Comparison of ENCODE assay signal across 8 mouse cellular contexts in the genomic region with DNA sequence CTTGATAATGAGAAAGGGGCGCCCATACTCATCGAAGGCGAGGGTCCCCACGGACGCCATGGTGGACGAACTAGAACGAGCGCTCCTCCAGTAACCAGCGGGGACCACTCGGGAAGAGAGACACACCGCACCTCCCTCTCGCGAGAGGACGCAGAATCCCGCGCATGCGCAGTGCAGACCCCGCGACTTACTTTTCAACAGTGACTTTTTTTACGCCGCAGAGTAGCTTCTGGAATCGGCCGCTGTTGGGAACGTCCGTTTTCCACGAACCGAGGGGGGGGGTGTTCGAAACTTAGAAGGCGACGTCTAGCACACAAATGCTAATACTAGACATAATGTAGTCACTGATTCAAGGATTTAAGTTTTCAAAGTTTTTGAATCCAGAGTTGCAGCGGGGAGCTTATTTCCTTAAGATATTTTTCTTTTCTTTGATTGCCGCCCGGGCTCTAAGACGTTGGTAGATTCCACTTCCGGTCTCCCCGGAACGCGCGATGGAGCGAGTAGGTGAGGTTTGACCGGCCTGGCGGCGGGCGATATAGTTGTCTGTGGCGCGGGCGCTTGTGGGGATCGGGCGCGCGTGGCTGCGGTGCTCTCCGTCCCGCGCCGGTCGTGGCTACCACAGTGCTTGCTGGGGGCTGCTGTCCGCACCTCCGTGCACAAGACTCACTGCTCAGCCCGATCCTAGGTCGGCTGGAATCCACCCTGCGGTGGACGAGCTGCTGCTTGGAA. TPM values are rescaled to one million over a fixed set of nuclear protein-coding genes. Genes with fewer than 3 reads are reported as not detected.
DNase-seq lines count a peak whose midpoint lies in the region; ATAC-seq and TF ChIP-seq lines count a peak whose summit lies in the region.

A gene (minus strand): TSS at position 159 of the 729 bp plus-strand sequence.
A gene (plus strand): TSS at position 207 of the 729 bp plus-strand sequence.

- TF ChIP-seq POLR2A in ES-Bruce4 (IDR thresholded peaks at IDR 0.05; ENCODE audit: insufficient read depth, low read length), result peak; percentile 77

- peak within 1 kb of the TSS; percentile 97 for H3K4me3 ChIP-seq in ES-Bruce4 (ENCODE audit: low read depth, low read length)
- peak within 1 kb of the TSS; percentile 98 for H3K4me3 ChIP-seq in forebrain, embryonic 13.5 days
- peak within 1 kb of the TSS; percentile 94 for H3K4me3 ChIP-seq in liver, postnatal 0 days (ENCODE audit: low read depth, low read length)
- peak within 1 kb of the TSS; percentile 88 for H3K4me3 ChIP-seq in neural tube, embryonic 14.5 days (ENCODE audit: low read depth, low read length)

- peak within 1 kb of the TSS; percentile 86 for H3K9ac ChIP-seq in ES-Bruce4 (ENCODE audit: low read depth, poor library complexity, severe bottlenecking)
- peak within 1 kb of the TSS; percentile 97 for H3K9ac ChIP-seq in forebrain, embryonic 13.5 days
- H3K9ac ChIP-seq in liver, postnatal 0 days (replicated peaks), result peak within 1 kb of the TSS; percentile 96
- peak within 1 kb of the TSS; percentile 86 for H3K9ac ChIP-seq in neural tube, embryonic 14.5 days (replicated peaks; ENCODE audit: low read depth, low read length)

- H3K4me1 ChIP-seq in ES-Bruce4 (ENCODE audit: control insufficient read depth, insufficient read depth, low read length), result no peaks in the 10 kb centered on the region
- peaks cover 36% of the 10 kb centered on the region for H3K4me1 ChIP-seq in forebrain, embryonic 13.5 days
- H3K4me1 ChIP-seq in liver, postnatal 0 days (ENCODE audit: insufficient read depth), result peaks cover 28% of the 10 kb centered on the region
- H3K4me1 ChIP-seq in neural tube, embryonic 14.5 days (ENCODE audit: control insufficient read depth, insufficient read depth, low read length), result peaks cover 26% of the 10 kb centered on the region

- TF ChIP-seq EP300 in ES-Bruce4 (IDR thresholded peaks at IDR 0.05; ENCODE audit: insufficient read depth, low read depth, low read length), result peak; percentile 30; the same call in 1 of the 2 replicates
- peak; percentile 85 for TF ChIP-seq EP300 in liver, postnatal 0 days (IDR thresholded peaks at IDR 0.05; ENCODE audit: low read depth)

- no peaks in the 10 kb centered on the region for H3K9me3 ChIP-seq in ES-Bruce4 (replicated peaks; ENCODE audit: control insufficient read depth, insufficient read depth, low read length, poor library complexity, severe bottlenecking)
- no peaks in the 10 kb centered on the region for H3K9me3 ChIP-seq in forebrain, embryonic 13.5 days (replicated peaks)
- H3K9me3 ChIP-seq in liver, postnatal 0 days (ENCODE audit: low read length), result no peaks in the 10 kb centered on the region
- no peaks in the 10 kb centered on the region for H3K9me3 ChIP-seq in neural tube, embryonic 14.5 days (ENCODE audit: control insufficient read depth, low read length)

- H3K4me2 ChIP-seq in forebrain, embryonic 13.5 days, result peak within 1 kb of the TSS; percentile 89
- peak within 1 kb of the TSS; percentile 99 for H3K4me2 ChIP-seq in liver, postnatal 0 days (ENCODE audit: low read depth, low read length)
- peak within 1 kb of the TSS; percentile 93 for H3K4me2 ChIP-seq in neural tube, embryonic 14.5 days (ENCODE audit: low read depth, low read length)

- peaks cover 13% of the 10 kb centered on the region for H3K36me3 ChIP-seq in ES-Bruce4 (ENCODE audit: control insufficient read depth, insufficient read depth, low read length, poor library complexity, severe bottlenecking)
- peaks cover 12% of the 10 kb centered on the region for H3K36me3 ChIP-seq in forebrain, embryonic 13.5 days (ENCODE audit: poor library complexity, severe bottlenecking)
- peaks cover 7% of the 10 kb centered on the region; the same call in 1 of the 2 replicates for H3K36me3 ChIP-seq in liver, postnatal 0 days (replicated peaks; ENCODE audit: insufficient read depth, low read length)
- 0 out of 2 replicates have a peak, but pooled peaks cover 4% of the 10 kb centered on the region for H3K36me3 ChIP-seq in neural tube, embryonic 14.5 days (ENCODE audit: control insufficient read depth, insufficient read depth, low read length)

- no peak within 1 kb of the TSS; the same call in 1 of the 2 replicates for H3K27ac ChIP-seq in ES-Bruce4 (ENCODE audit: insufficient read depth, low read length)
- H3K27ac ChIP-seq in forebrain, embryonic 13.5 days, result peak within 1 kb of the TSS; percentile 91
- peak within 1 kb of the TSS; percentile 91 for H3K27ac ChIP-seq in liver, postnatal 0 days (ENCODE audit: low read depth)
- H3K27ac ChIP-seq in neural tube, embryonic 14.5 days (ENCODE audit: low read depth, low read length), result peak within 1 kb of the TSS; percentile 94

- DNase-seq in heart, postnatal 10 days, result peak; percentile 99 to 100
- DNase-seq in large intestine, adult 2 months (ENCODE audit: low read depth, low spot score), result peak; percentile 85
- peak; percentile 98 for DNase-seq in liver, postnatal 0 days
- peak; percentile 98 for DNase-seq in testis, postnatal 10 days (ENCODE audit: low spot score)

- no peak for TF ChIP-seq CTCF in ES-Bruce4 (IDR thresholded peaks at IDR 0.05; ENCODE audit: low read depth, low read length)
- TF ChIP-seq CTCF in liver, postnatal 0 days (IDR thresholded peaks at IDR 0.05; ENCODE audit: low read depth), result no peak

- ATAC-seq in cerebellum, adult (ENCODE audit: insufficient number of reproducible peaks, low FRiP score, low TSS enrichment), result peak; percentile 86
- peak; percentile 94 for ATAC-seq in forebrain, embryonic 13.5 days
- ATAC-seq in liver, postnatal 0 days, result peak; percentile 90
- ATAC-seq in neural tube, embryonic 14.5 days (ENCODE audit: low read depth), result peak; percentile 92

- H3K27me3 ChIP-seq in ES-Bruce4 (ENCODE audit: control insufficient read depth, insufficient read depth, low read length, poor library complexity, severe bottlenecking), result no peaks in the 10 kb centered on the region
- no peaks in the 10 kb centered on the region for H3K27me3 ChIP-seq in forebrain, embryonic 13.5 days
- H3K27me3 ChIP-seq in liver, postnatal 0 days (ENCODE audit: insufficient read depth, low read length), result no peaks in the 10 kb centered on the region
- no peaks in the 10 kb centered on the region for H3K27me3 ChIP-seq in neural tube, embryonic 14.5 days (ENCODE audit: control insufficient read depth, insufficient read depth, low read length)

- intact Hi-C loops in heart, postnatal 10 days (cut with DNase I), result loop anchor here (5.0 kb wide), 2 partner anchors 70 to 640 kb away; a partner anchor contains a TSS

- under 1% methylated on average over 63 of the region's 63 CpGs for WGBS in forebrain, embryonic 13.5 days
- WGBS in large intestine, adult 2 months, result under 1% methylated on average over 63 of the region's 63 CpGs
- under 1% methylated on average over 63 of the region's 63 CpGs for WGBS in liver, postnatal 0 days (ENCODE audit: insufficient replicate concordance)
- under 1% methylated on average over 63 of the region's 63 CpGs for WGBS in neural tube, embryonic 14.5 days

RNA-seq across cellular contexts. Expression of the first gene that starts in this region (rescaled TPM):
- 651 and 659 TPM in 2 replicates for polyA plus RNA-seq in ES-Bruce4 (2011; ENCODE audit: insufficient read depth, insufficient read length, low read depth, missing spikeins)
- 600 and 616 TPM in 2 replicates for polyA plus RNA-seq in forebrain, embryonic 13.5 days (2015; fragmentation: Nextera tagmentation; extraction: Ambion mirVana)
- 100 to 1,000 TPM; 176 to 187 TPM for total RNA-seq in heart, postnatal 10 days (2021)
- 91.9 and 111 TPM in 2 replicates for polyA plus RNA-seq in large intestine, adult 2 months (2012; rRNA removed)
- 164 and 168 TPM in 2 replicates for polyA plus RNA-seq in liver, postnatal 0 days (2015; fragmentation: Nextera tagmentation; extraction: Ambion mirVana)
- 498 and 536 TPM in 2 replicates for polyA plus RNA-seq in neural tube, embryonic 14.5 days (2014; fragmentation: Nextera tagmentation; extraction: Ambion mirVana)

RNA-seq across cellular contexts. Expression of the second gene that starts in this region (rescaled TPM):
- 6.5 and 7.8 TPM in 2 replicates for polyA plus RNA-seq in ES-Bruce4 (2011; ENCODE audit: insufficient read depth, insufficient read length, low read depth, missing spikeins)
- polyA plus RNA-seq in forebrain, embryonic 13.5 days (2015; fragmentation: Nextera tagmentation; extraction: Ambion mirVana), result 12.0 and 13.8 TPM in 2 replicates
- total RNA-seq in heart, postnatal 10 days (2021), result 10 to 100 TPM; 15.3 to 16.4 TPM
- polyA plus RNA-seq in large intestine, adult 2 months (2012; rRNA removed), result 5.1 and 8.7 TPM in 2 replicates
- 9.3 and 12.1 TPM in 2 replicates for polyA plus RNA-seq in liver, postnatal 0 days (2015; fragmentation: Nextera tagmentation; extraction: Ambion mirVana)
- 10.2 and 12.2 TPM in 2 replicates for polyA plus RNA-seq in neural tube, embryonic 14.5 days (2014; fragmentation: Nextera tagmentation; extraction: Ambion mirVana)
